Mouse (Mus musculus): ENCODE results near the gene Mafg. TPM values are rescaled to one million over a fixed set of nuclear protein-coding genes. Genes with fewer than 3 reads are reported as not detected.
"Not testable (repeated sequence)": the region's sequence is repeated elsewhere in the genome, so short reads cannot be mapped to it uniquely, and the experiment has no call there.

Mafg gene
- polyA plus RNA-seq (2016; fragmentation: Nextera tagmentation; extraction: Ambion mirVana): 53.4 and 58.3 TPM in 2 replicates

- 8% methylated on average over 58 of the region's 58 CpGs for WGBS (ENCODE audit: insufficient replicate concordance)
- Histone ChIP-seq H3K27me3 (replicated peaks) (no peaks in the 10 kb centered on the region), H3K27ac (peak within 1 kb of the TSS; percentile 94), H3K9ac (peak within 1 kb of the TSS; percentile 99), H3K9me3 (replicated peaks) (no peaks in the 10 kb centered on the region), H3K4me3 (peak within 1 kb of the TSS; percentile 91), H3K4me2 (peak within 1 kb of the TSS; percentile 76), H3K36me3 (peaks cover 9% of the 10 kb centered on the region), H3K4me1 (peaks cover 63% of the 10 kb centered on the region)
- peak; percentile 79 for ATAC-seq
These were observed at the start of gene Mafg for GRCm38 (mm10) chr11:120633520-120634343. Mafg (minus strand) TSS chr11:120633600.

- no peak overlapping the region for H3K4me3 ChIP-seq
- H3K27me3 ChIP-seq (replicated peaks): no peaks in the 10 kb centered on the region
- no peaks in the 10 kb centered on the region for H3K9me3 ChIP-seq (replicated peaks)
- peaks cover 5% of the 10 kb centered on the region; the same call in 1 of the 2 replicates for H3K4me1 ChIP-seq
- H3K36me3 ChIP-seq: peaks cover 74% of the 10 kb centered on the region
- ATAC-seq: no peak
- 80% methylated on average over 5 of the region's 5 CpGs for WGBS (ENCODE audit: insufficient replicate concordance)
- H3K9ac ChIP-seq: no peak overlapping the region
- H3K4me2 ChIP-seq: no peak overlapping the region
- no peak overlapping the region for H3K27ac ChIP-seq
These were observed 49.3 kb upstream of the Mafg start for GRCm38 (mm10) chr11:120682683-120683082.

GRCm38 (mm10) chr11:120679909-120680308 is 46.5 kb upstream of the Mafg start:
- H3K4me1 ChIP-seq: peaks cover 18% of the 10 kb centered on the region
- no peaks in the 10 kb centered on the region for H3K9me3 ChIP-seq (replicated peaks)
- no peak overlapping the region for H3K27ac ChIP-seq
- 0 out of 2 replicates have a peak, but pooled peaks have one; percentile 19 for ATAC-seq
- H3K36me3 ChIP-seq: peaks cover 57% of the 10 kb centered on the region
- no peaks in the 10 kb centered on the region for H3K27me3 ChIP-seq (replicated peaks)
- H3K9ac ChIP-seq: no peak overlapping the region
- WGBS (ENCODE audit: insufficient replicate concordance): 68% methylated on average over 3 of the region's 3 CpGs
- no peak overlapping the region for H3K4me3 ChIP-seq
- no peak overlapping the region for H3K4me2 ChIP-seq

GRCm38 (mm10) chr11:120676951-120677350 is 43.6 kb upstream of the Mafg start:
- no peak overlapping the region for H3K4me3 ChIP-seq
- H3K9me3 ChIP-seq (replicated peaks): no peaks in the 10 kb centered on the region
- WGBS (ENCODE audit: insufficient replicate concordance): 77% methylated on average over 4 of the region's 4 CpGs
- H3K27me3 ChIP-seq (replicated peaks): no peaks in the 10 kb centered on the region
- H3K9ac ChIP-seq: no peak overlapping the region
- H3K36me3 ChIP-seq: peaks cover 46% of the 10 kb centered on the region
- no peak overlapping the region for H3K4me2 ChIP-seq
- H3K4me1 ChIP-seq: peaks cover 41% of the 10 kb centered on the region
- no peak overlapping the region for H3K27ac ChIP-seq
- ATAC-seq: no peak

- not testable (repeated sequence) for H3K4me2 ChIP-seq; H3K4me3 ChIP-seq; ATAC-seq; H3K9ac ChIP-seq; H3K27ac ChIP-seq; H3K27me3 ChIP-seq (replicated peaks); H3K9me3 ChIP-seq (replicated peaks)
- 61% methylated on average over 5 of the region's 5 CpGs for WGBS (ENCODE audit: insufficient replicate concordance)
- Histone ChIP-seq H3K4me1 (peaks cover 43% of the 10 kb centered on the region), H3K36me3 (peaks cover 39% of the 10 kb centered on the region)
These were observed 42.5 kb upstream of the Mafg start for GRCm38 (mm10) chr11:120675875-120676274.

GRCm38 (mm10) chr11:120673594-120674122 is 40.3 kb upstream of the Mafg start:
- H3K27me3 ChIP-seq (replicated peaks): no peaks in the 10 kb centered on the region
- H3K27ac ChIP-seq: peak overlapping the region; percentile 90
- peak overlapping the region; percentile 93 for H3K4me2 ChIP-seq
- H3K36me3 ChIP-seq: peaks cover 17% of the 10 kb centered on the region
- H3K4me3 ChIP-seq: peak overlapping the region; percentile 73
- WGBS (ENCODE audit: insufficient replicate concordance): 31% methylated on average over 12 of the region's 12 CpGs
- no peaks in the 10 kb centered on the region for H3K9me3 ChIP-seq (replicated peaks)
- H3K4me1 ChIP-seq: peaks cover 43% of the 10 kb centered on the region
- peak; percentile 16; the same call in 1 of the 2 replicates for ATAC-seq
- peak overlapping the region; percentile 79 for H3K9ac ChIP-seq

- H3K36me3 ChIP-seq: peaks cover 10% of the 10 kb centered on the region; the same call in 1 of the 2 replicates
- H3K4me1 ChIP-seq: peaks cover 43% of the 10 kb centered on the region
- H3K9me3 ChIP-seq (replicated peaks): no peaks in the 10 kb centered on the region
- H3K9ac ChIP-seq: peak within 1 kb of the TSS; percentile 79
- ATAC-seq: peak; percentile 94
- no peaks in the 10 kb centered on the region for H3K27me3 ChIP-seq (replicated peaks)
- peak within 1 kb of the TSS; percentile 73 for H3K4me3 ChIP-seq
- H3K4me2 ChIP-seq: peak within 1 kb of the TSS; percentile 93
- peak within 1 kb of the TSS; percentile 90 for H3K27ac ChIP-seq
- WGBS (ENCODE audit: insufficient replicate concordance): 1% methylated on average over 83 of the region's 83 CpGs
These were observed 39.5 kb upstream of the Mafg start, which contains the start of gene Aspscr1 for GRCm38 (mm10) chr11:120672687-120673593. Aspscr1 (plus strand) TSS chr11:120672973.

GRCm38 (mm10) chr11:120666617-120667016 is 33.2 kb upstream of the Mafg start:
- H3K9ac ChIP-seq: no peak overlapping the region
- no peak for ATAC-seq
- no peaks in the 10 kb centered on the region for H3K36me3 ChIP-seq
- H3K4me3 ChIP-seq: no peak overlapping the region
- WGBS (ENCODE audit: insufficient replicate concordance): 28% methylated on average over 3 of the region's 3 CpGs
- no peaks in the 10 kb centered on the region for H3K9me3 ChIP-seq (replicated peaks)
- H3K4me1 ChIP-seq: no peaks in the 10 kb centered on the region
- no peak overlapping the region for H3K4me2 ChIP-seq
- H3K27me3 ChIP-seq (replicated peaks): peaks cover 54% of the 10 kb centered on the region
- H3K27ac ChIP-seq: no peak overlapping the region

GRCm38 (mm10) chr11:120665406-120665805 is 32.0 kb upstream of the Mafg start:
- Histone ChIP-seq H3K27me3 (replicated peaks) (peaks cover 66% of the 10 kb centered on the region), H3K9me3 (replicated peaks) (no peaks in the 10 kb centered on the region), H3K27ac (no peak overlapping the region), H3K4me1 (0 out of 2 replicates have a peak, but pooled peaks cover 8% of the 10 kb centered on the region), H3K4me2 (no peak overlapping the region), H3K4me3 (no peak overlapping the region), H3K36me3 (no peaks in the 10 kb centered on the region), H3K9ac (no peak overlapping the region)
- WGBS (ENCODE audit: insufficient replicate concordance): 65% methylated on average over 3 of the region's 3 CpGs
- no peak for ATAC-seq

- no peak for ATAC-seq
- Histone ChIP-seq H3K9me3 (replicated peaks) (no peaks in the 10 kb centered on the region), H3K4me1 (peaks cover 18% of the 10 kb centered on the region), H3K4me2 (no peak overlapping the region), H3K4me3 (no peak overlapping the region), H3K36me3 (no peaks in the 10 kb centered on the region), H3K27ac (no peak overlapping the region), H3K9ac (no peak overlapping the region), H3K27me3 (replicated peaks) (peaks cover 83% of the 10 kb centered on the region)
- 82% methylated on average over 5 of the region's 5 CpGs for WGBS (ENCODE audit: insufficient replicate concordance)
These were observed 30.3 kb upstream of the Mafg start for GRCm38 (mm10) chr11:120663714-120664113.

- no peak overlapping the region for H3K4me2 ChIP-seq
- 60% methylated on average over 6 of the region's 6 CpGs for WGBS (ENCODE audit: insufficient replicate concordance)
- no peak overlapping the region for H3K9ac ChIP-seq
- H3K4me3 ChIP-seq: no peak overlapping the region
- no peak overlapping the region for H3K27ac ChIP-seq
- peaks cover 92% of the 10 kb centered on the region for H3K27me3 ChIP-seq (replicated peaks)
- H3K9me3 ChIP-seq (replicated peaks): no peaks in the 10 kb centered on the region
- H3K36me3 ChIP-seq: no peaks in the 10 kb centered on the region
- ATAC-seq: no peak
- peaks cover 18% of the 10 kb centered on the region for H3K4me1 ChIP-seq
These were observed 29.4 kb upstream of the Mafg start for GRCm38 (mm10) chr11:120662759-120663158.

Measured in liver, embryonic 12.5 days (tissue).